Mouse (Mus musculus) left cerebral cortex, adult 11 months (tissue): ENCODE measurements at regions not wholly inside any gene's neighbourhood (a gene's known extent, or its start where the extent isn't known, plus 50 kb on each side); places are given as distances from the start of the nearest gene placed in this dataset.

Source experiments
- DNase-seq: peaks from one replicate; pipeline ENCODE4 v3.0.0; 2022; ENCODE audit warnings: low spot score

DNA sequence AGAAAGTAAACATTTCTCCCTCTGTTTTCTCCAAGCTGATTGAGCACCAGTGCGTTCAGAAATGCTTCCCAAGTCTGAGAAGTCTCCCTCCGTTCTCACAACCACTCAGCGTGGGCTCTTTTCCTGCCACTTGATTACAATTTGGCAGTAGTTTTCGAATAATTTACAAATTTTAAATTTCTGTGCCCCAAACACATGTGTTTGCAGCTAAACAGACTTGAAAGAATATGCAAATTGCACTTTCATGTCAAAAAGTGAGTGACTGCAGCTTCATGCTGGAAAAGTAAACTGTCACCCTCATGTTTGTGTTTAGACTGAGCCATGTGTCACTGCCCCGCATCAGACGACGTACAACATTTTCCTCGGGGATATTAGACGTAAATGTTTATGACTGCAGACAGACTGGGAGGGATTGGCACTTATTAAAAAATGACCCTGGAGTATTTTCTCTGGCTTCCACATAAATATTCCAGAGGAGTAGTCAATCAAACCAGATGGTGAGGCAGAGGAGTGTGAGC lies 70.6 kb upstream of the Six2 start:
- DNase-seq: no peak

DNA sequence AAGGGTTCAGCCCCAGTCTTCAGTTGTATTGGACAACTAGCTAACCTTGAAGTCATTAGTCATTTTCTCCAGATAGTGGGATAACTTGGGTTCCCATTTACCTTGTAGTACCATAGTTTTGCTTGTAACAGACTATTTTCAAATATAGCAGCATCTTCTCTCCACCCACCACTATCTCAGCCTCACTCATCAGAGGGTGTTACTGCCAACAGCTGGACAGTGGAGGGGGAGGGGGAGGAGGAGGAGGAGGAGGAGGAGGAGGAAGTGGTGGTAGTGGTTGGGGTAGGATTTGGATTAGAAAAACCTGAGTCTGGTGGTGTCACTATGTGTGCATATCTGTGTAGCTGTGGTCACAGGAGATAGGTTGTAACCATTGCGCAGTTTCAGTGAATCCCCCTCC lies 69.6 kb upstream of the Six2 start:
- no peak for DNase-seq

DNA sequence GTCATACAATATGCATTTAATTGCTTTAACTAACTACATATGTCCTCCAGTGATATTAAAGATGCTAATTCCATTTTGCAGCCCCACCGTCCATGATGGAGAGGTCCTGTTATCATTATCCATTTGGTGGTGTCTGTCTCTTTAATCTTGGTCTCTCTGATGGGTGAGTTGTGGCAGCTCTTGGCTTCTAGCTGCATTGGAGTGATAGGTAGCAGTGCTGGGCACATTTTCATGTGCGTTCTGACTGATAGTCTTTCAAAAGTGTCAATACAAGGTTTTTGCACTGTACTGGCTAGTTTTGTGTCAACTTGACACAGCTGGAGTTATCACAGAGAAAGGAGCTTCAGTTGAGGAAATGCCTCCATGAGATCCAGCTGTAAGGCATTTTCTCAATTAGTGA lies 67.5 kb upstream of the Six2 start:
- no peak for DNase-seq

DNA sequence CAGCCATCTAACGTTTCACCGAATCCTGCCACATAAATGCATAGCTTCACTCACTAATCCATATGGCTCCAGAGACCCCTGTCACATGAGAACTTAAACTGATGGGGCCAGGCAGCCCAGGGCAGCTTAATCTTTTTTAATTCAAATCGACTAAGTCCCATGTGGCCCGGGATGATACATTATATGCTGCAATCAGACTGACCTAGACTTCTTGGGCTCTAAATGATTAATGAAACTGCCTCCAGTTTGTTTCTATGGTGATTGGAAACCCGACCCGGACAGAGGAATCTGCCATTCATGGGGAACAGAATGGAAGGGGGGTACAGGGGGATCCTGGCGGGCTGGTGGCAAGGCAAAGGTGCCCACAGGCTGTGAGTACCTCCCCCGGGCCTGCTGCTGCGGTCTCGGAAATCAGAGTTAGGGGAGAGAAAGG lies 60.6 kb upstream of the Six2 start:
- DNase-seq: no peak

DNA sequence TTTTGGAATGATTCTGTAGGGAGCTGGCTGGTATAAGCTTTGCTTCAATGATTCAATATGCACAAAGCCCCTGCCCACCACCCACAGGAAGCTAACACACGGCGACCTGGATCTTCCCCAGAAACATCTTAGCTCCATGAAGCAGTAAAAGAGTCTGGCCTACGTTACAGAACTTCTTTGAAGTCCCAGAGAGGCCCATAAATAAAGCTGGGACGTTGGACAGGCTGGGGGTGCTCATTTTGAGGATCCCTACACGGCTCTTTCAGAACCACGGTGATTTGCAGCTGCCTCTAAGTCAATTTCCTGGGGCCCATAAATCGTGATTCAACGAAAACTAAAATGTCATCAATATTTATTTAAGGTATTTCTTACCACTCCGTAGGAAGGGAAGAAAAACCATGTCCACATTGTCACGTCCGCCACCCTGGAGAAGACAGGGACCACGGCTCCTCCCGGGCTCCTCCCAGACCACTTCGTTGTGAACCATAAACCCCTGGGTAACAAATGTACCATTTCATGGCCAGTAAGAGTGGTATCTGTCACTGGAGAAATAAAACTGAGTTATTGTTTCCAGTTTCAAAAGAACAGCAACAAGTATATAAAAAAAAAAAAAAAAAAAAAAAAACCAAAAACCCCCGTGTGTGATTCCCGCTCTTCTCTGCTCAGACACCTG lies 60.0 kb upstream of the Six2 start:
- DNase-seq: no peak
